Mouse (Mus musculus) cortical plate, adult 2 months (tissue): Measurements from ENCODE around the gene Blmh.

Source experiments
- CTCF ChIP-seq: fragments of 200-500 bp; IDR thresholded peaks from 2 replicates; pipeline ENCODE4 v1.5.1; 2011; ENCODE audit warnings: mild to moderate bottlenecking, control low read depth, low read length; ENCODE audit not compliant: insufficient read depth; ENCODE audit errors: extremely low read depth
- POLR2A ChIP-seq: fragments of 200-500 bp; IDR thresholded peaks from 2 replicates; pipeline ENCODE4 v1.6.1; 2011; ENCODE audit warnings: mild to moderate bottlenecking, low read length, control low read depth; ENCODE audit not compliant: insufficient read depth; ENCODE audit errors: extremely low read depth

DNA sequence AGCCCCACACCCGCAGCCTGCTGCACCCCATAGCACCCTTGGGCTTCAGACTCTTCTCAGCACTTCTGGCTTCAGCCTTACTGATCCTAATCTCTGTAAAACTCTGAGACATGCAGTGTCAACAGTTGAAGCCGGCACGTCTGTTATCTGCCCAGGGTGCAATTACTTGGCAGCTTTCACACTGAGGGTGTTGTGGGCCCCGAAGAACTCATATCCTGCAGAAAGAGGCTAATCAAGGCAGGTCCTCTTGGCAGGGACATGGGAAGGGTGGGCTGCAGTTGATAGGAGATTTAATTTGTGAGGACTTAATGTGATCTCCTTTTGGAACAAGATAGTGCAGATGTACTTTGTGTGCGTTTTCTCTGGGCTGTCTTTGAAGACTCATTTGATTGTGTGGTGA is 59.0 kb downstream of the Blmh start:
- no peak for TF ChIP-seq CTCF
- TF ChIP-seq POLR2A: no peak
